Mouse (Mus musculus): ENCODE results near the gene Zc3h12d. TPM values are rescaled to one million over a fixed set of nuclear protein-coding genes. Genes with fewer than 3 reads are reported as not detected.

The Zc3h12d gene
- total RNA-seq (2023): 1 to 10 TPM; 3.8 to 4.1 TPM

GRCm38 (mm10) chr10:7832171-7832676, at the start of gene Zc3h12d:
Gene Zc3h12d (plus strand): TSS chr10:7832470.

GRCm38 (mm10) chr10:7792751-7793385, 39.4 kb upstream of the Zc3h12d start, which contains the start of the genes Ginm1 and Ppil4:
Gene Ginm1 (minus strand): TSS chr10:7792824.
Gene Ppil4 (plus strand): TSS chr10:7792891.

Other genes with a start within 250 kb of the Zc3h12d start
- under 1 TPM; 0.13 to 0.24 TPM for gene Lrp11, start 242.7 kb upstream of the Zc3h12d start, total RNA-seq (2023)
- 10 to 100 TPM in 1 of 2 experiments, 1 to 10 TPM in 1; 8.0 to 11.2 TPM for gene Nup43, start 165.0 kb upstream of the Zc3h12d start, total RNA-seq (2023)
- gene Pcmt1, start 151.3 kb upstream of the Zc3h12d start, total RNA-seq (2023): 10 to 100 TPM; 56.1 to 62.0 TPM
- gene Lats1, start 151.3 kb upstream of the Zc3h12d start, total RNA-seq (2023): 10 to 100 TPM; 22.9 to 23.4 TPM
- 10 to 100 TPM; 33.2 to 37.0 TPM for gene Katna1, start 106.5 kb upstream of the Zc3h12d start, total RNA-seq (2023)
- 10 to 100 TPM; 20.0 to 23.7 TPM for gene Ginm1, start 39.6 kb upstream of the Zc3h12d start, total RNA-seq (2023)
- 10 to 100 TPM; 30.4 to 34.4 TPM for gene Ppil4, start 39.6 kb upstream of the Zc3h12d start, total RNA-seq (2023)
- 100 to 1,000 TPM in 1 of 2 experiments, 10 to 100 TPM in 1; 93.4 to 108 TPM for gene Tab2, start 123.8 kb downstream of the Zc3h12d start, total RNA-seq (2023)